Mouse (Mus musculus): ENCODE measurements around the gene Slc25a18.

GRCm38 (mm10) chr6:120744266-120744665 is 29.1 kb upstream of the Slc25a18 start:
- TF ChIP-seq CTCF (IDR thresholded peaks at IDR 0.05; ENCODE audit: low read depth) (no peak), EP300 (IDR thresholded peaks at IDR 0.05; ENCODE audit: low read depth) (no peak)
